Mouse (Mus musculus) monocyte, adult 59 days (primary cell): ENCODE results near the gene Zbed3. TPM values are rescaled to one million over a fixed set of nuclear protein-coding genes. Genes with fewer than 3 reads are reported as not detected.

ENCODE experiments used
- total RNA-seq, 2 experiments: library from RNA; stranded (reverse); gene quantifications; one replicate each; pipeline ENCODE4 v1.2.4; 2023

The Zbed3 gene
- 1 to 10 TPM; 5.7 to 7.6 TPM for total RNA-seq

DNA sequence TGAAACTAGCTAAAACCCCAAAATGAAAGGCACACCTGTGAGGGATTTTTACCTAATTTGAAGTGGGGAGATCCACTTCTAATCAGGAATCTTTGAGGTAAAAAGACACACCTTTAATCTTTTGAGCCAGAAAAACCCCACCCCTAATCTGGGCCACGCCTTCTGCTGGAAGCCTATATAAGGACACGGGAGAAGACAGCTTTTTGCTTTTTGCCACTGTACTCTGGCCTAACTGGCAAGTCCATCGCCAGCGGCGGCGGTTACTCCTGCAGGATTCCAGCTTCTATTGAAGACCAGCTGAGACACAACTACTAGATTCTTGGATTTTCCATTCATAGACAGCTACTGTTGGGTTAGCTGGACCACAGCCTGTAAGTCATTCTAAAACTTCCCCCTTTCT, at the start of gene Zbed3:
Gene Zbed3, plus strand, starts transcription at position 213 of the 400 bp plus-strand sequence.

DNA sequence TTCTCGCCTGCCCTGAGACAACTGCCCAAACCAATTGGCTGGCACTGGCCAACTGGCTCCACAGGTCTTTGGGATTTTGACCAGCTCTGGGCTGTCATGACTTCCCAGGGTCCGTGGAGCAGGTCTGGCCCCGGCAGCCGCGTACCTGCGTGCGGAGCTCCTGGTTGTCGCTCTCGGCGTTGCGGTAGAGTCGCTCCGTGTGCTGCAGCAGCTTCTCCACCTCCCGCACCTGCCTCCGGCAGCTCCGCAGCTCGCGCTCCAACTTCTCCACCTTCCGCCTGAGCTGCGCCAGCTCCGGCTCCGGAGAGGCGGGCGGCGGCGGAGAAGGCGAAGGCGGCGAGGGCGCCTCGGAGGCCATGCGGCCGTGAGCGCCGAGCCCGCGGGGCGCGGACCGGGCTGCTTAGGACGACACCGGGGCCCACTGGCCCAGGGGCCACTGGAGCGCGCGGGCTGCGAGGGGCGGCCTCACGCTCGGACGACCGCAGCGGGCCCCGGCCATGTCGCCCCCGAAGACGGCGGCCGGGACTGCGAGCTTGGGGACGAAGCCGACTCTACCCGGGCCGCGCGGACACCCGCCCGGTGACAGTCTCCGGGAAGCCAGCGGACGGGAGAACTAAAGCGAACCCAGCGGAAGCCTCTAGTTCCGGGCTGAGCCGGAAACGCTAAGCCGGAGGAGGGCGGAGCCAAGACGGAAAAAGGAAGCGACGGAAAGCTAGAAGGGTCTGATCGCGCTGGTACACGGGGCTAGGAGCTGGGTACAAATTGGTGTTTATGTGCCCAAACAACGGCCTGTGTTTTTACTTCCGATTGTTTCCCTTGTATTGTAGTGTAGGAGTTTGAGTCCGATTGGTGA, 51.5 kb downstream of the Zbed3 start, which contains the start of gene Aggf1:
Gene Aggf1, minus strand, starts transcription at position 652 of the 853 bp plus-strand sequence.

Other genes with a start within 250 kb of the Zbed3 start
- 1 to 10 TPM; 6.4 to 7.9 TPM for gene Pde8b, start 73.3 kb upstream of the Zbed3 start, total RNA-seq
- 10 to 100 TPM; 32.6 to 35.1 TPM for gene Aggf1, start 51.7 kb downstream of the Zbed3 start, total RNA-seq
- not detected for gene Crhbp, start 121.3 kb downstream of the Zbed3 start, total RNA-seq
- gene S100z, start 155.1 kb downstream of the Zbed3 start, total RNA-seq = not detected
- under 1 TPM in 1 of 2 experiments, not detected in 1; 0.24 TPM for gene F2rl1, start 201.6 kb downstream of the Zbed3 start, total RNA-seq